Mouse (Mus musculus): ENCODE data around the gene Suv39h1.
"Not testable (repeated sequence)": the region's sequence is repeated elsewhere in the genome, so short reads cannot be mapped to it uniquely, and the experiment has no call there.

Suv39h1 gene

GRCm38 (mm10) chrX:8074430-8075014, at the start of gene Suv39h1:
Gene Suv39h1 (minus strand): TSS chrX:8074760.
- DNase-seq (ENCODE audit: low read depth, low spot score): peak; percentile 97

DNA sequence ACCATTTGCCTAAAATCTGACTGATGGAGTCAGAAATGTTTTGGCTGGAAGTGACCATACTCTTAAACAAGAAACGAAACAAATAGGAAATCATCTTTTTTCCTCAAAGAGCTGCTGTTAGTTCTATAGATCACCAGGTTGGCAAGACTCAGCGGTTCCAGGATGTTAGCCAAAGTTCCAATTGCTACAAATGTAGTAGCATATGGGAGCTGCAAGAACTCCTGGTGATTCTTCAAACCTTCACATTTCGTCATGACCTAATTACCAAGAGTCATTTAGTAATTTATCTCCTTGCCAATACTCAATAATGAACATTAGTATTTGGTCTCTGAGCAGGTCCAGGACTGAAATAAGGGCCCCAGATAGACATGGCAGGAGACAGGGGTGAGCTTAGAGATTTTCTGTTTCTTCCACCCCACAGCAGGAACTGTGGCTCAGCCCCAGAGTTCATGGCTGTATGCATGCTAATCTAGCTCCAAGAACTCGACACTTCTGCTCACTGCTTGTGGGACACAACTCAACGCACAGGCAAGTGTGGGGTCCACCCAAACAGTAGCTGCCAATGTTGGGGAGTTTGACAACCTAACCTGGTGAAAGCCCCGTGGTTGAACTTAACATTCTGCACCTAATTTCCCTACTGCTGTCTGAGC, 49.4 kb upstream of the Suv39h1 start:
- no peak for DNase-seq (ENCODE audit: low read depth, low spot score)

- no peak for DNase-seq (ENCODE audit: low read depth, low spot score)
Measured at GRCm38 (mm10) chrX:8117264-8117663, 42.7 kb upstream of the Suv39h1 start.

DNA sequence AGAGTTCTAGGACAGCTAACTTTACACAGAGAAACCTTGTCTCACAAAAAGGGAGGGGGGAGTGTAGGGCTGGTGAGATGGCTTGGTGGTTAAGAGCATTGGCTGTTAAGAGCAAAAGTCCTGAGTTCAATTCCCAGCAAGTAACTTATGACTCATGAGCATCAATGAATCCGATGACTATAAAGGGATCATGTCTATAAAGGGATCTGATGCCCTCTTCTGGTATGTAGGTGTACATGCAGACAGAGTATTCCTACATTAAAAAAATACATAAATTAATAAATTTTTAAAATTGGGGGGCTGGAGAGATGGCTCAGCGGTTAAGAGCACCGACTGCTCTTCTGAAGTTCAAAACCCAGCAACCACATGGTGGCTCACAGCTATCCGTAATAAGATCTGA, 40.7 kb upstream of the Suv39h1 start:
- DNase-seq (ENCODE audit: low read depth, low spot score): no peak

- DNase-seq (ENCODE audit: low read depth, low spot score): no peak
Measured at GRCm38 (mm10) chrX:8105019-8105418, 30.5 kb upstream of the Suv39h1 start.

GRCm38 (mm10) chrX:8102213-8102668, 27.7 kb upstream of the Suv39h1 start:
- DNase-seq (ENCODE audit: low read depth, low spot score): no peak

GRCm38 (mm10) chrX:8101017-8101416, 26.5 kb upstream of the Suv39h1 start:
- DNase-seq (ENCODE audit: low read depth, low spot score): peak; percentile 88

- DNase-seq (ENCODE audit: low read depth, low spot score): no peak
Measured at GRCm38 (mm10) chrX:8099435-8099834, 24.9 kb upstream of the Suv39h1 start.

- DNase-seq (ENCODE audit: low read depth, low spot score): peak; percentile 97
Measured at GRCm38 (mm10) chrX:8096787-8097242, 22.3 kb upstream of the Suv39h1 start.

GRCm38 (mm10) chrX:8096068-8096786, 21.7 kb upstream of the Suv39h1 start:
- DNase-seq (ENCODE audit: low read depth, low spot score): not testable (repeated sequence)

- no peak for DNase-seq (ENCODE audit: low read depth, low spot score)
Measured at GRCm38 (mm10) chrX:8095546-8095945, 21.0 kb upstream of the Suv39h1 start.

- not testable (repeated sequence) for DNase-seq (ENCODE audit: low read depth, low spot score)
Measured at GRCm38 (mm10) chrX:8090954-8091347, 16.4 kb upstream of the Suv39h1 start.

DNA sequence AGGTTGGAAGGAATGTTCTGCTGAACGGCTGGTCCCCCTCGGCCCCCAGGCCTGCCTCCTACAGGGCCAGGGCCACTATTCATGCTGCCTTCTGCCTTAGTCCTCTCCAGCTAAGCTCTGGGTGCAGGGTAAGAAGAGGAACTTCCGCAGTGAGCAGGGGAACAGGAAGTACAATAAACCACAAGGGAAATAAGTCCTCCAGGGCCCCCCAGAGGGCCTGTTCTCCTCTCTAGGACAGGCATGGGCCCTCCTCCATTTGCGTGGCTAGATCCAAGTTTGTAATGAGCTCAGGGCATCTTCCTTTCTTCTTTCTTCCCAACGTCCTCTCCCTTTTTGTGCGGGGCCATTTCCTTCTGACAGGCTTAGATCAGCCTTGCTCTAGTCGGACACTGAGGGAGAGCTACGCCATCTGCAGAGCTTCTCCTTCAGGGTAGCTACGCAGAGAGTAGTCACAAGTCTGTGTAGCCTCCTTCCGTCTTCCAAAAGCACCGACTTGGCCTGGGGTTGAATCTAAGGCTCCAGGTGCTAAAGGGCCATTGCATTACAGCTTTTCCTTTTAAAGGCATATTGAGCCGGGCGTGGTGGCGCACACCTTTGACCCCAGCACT, 15.9 kb upstream of the Suv39h1 start, which contains the start of gene Was:
Gene Was (minus strand): TSS at position 153 of the 608 bp plus-strand sequence.
- DNase-seq (ENCODE audit: low read depth, low spot score): no peak

GRCm38 (mm10) chrX:8089746-8090145, 15.2 kb upstream of the Suv39h1 start:
- no peak for DNase-seq (ENCODE audit: low read depth, low spot score)

GRCm38 (mm10) chrX:8085611-8086010, 11.1 kb upstream of the Suv39h1 start:
- no peak for DNase-seq (ENCODE audit: low read depth, low spot score)

DNA sequence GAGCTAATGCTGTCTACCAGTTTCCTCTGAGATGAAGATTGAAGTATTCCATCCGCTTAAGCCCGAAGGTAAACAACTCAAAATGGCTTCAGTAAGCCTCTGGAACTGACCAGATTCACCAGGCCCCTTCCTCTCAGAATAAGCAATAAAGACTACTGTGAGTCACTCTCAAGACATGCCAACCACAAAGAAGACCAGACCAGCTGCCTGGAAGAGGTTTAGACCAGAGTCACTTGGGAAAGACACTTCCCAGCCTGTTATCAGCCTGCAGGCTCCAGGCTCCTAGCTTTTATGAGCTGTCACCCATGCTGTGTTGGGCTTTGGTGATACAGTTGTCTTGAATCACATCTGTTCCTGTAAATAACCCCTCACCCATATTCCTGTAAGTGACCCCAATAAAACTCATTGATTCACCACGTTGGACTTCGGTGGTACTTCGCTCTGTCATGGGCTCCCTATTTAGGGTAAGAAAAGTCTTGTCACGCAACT, 10.3 kb upstream of the Suv39h1 start:
- no peak for DNase-seq (ENCODE audit: low read depth, low spot score)

- DNase-seq (ENCODE audit: low read depth, low spot score): no peak
Measured at GRCm38 (mm10) chrX:8075104-8075503, 544 bp upstream of the Suv39h1 start.

DNA sequence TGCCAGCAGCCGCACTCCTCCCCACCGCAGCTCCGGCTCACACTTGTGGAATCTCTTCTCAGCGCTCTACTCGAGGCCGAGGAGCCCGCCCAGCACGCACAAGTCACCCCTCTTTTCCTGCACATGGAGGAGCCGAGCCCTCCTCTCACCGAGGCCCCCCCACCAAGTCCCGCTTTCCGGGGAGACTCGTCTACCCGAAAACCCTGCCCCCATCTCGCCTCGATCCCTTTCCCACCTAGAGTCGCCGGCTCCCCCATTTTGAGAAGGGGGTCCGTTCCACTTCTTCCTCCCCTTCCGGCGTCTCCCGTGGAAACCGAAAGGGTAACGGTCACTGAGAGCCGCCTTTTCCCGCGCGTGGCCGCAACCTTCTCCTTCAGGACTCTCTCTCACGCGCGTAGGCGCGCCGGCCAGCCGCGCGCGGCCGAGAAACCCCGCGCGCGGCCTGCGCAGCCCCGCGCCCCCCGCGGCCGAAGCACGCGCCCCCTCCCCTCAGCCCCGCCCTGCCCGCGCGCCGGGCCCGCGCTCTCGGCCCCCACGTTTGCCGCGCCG, 605 bp downstream of the Suv39h1 start:
- DNase-seq (ENCODE audit: low read depth, low spot score): peak; percentile 43

DNA sequence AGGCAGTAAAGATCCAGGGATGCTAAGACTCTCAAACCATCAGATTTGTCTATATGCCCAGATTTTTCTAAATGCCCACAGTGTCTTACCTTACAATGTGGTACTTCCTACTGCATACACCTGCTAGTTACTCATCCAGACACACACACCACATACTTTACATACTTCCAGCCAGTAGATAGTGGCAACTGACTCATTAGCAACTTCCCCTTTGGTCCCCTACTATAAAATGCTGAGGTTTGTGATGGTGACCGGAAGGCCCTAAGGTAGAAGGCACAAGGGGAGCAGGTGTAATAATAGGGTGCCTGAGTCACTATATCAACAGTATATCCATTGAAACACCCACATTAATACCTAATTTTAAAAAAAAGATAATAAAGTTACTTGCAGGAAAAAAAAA, 5.4 kb downstream of the Suv39h1 start:
- no peak for DNase-seq (ENCODE audit: low read depth, low spot score)

DNA sequence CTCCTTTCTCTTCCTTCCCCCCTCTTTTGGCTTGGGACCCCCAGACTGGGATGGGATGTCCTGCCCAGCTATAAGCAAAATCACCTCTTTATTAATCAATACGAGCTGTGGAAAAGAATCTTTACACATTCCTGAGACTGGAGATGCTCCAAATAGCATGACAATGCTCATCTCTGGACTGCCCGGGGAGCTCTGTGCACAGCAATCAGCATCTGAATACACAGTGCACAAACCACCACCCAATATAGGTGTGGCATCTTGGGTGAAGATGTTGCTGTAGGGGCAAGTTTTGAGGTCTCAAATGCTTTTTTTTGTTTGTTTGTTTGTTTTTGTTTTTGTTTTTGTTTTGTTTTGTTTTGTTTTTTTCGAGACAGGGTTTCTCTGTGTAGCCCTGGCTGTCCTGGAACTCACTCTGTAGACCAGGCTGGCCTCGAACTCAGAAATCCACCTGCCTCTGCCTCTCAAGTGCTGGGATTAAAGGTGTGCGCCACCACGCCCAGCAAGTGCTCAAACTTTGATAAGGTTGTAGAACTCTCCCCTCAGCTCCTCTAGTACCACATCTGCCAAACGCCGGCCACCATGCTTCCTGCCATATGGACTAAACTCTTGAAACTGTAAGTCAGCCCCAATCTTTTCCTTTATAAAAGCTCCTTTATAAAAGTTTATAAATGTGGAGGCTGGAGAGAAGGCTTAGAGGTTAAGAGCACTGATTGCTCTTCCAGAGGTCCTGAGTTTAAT, 23.3 kb downstream of the Suv39h1 start:
- peak; percentile 84 for DNase-seq (ENCODE audit: low read depth, low spot score)

DNA sequence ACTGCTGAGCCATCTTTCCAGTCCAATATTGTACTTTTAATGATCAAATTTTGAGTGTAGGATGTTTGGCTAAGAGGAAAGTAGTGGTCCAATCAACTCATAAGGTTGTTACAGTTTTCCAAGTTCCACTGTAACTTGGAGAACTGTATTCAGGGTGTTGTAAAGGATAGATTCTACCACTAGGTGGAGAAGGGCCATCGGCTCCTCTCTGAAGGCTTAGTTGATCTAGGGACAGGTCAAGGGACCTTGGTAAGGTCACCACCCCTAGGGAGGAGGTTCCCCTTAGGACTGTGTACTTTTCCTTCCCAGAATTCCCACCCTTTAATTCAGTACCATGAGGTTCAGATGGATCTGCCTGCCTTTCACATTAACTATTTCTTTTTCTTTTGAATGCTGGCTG, 41.6 kb downstream of the Suv39h1 start:
- peak; percentile 70 for DNase-seq (ENCODE audit: low read depth, low spot score)
